Mouse (Mus musculus): ENCODE measurements around the gene Lhfpl2. TPM values are rescaled to one million over a fixed set of nuclear protein-coding genes. Genes with fewer than 3 reads are reported as not detected.

Gene Lhfpl2
- polyA plus RNA-seq, 2 experiments from 2014 or later = not detected

DNA sequence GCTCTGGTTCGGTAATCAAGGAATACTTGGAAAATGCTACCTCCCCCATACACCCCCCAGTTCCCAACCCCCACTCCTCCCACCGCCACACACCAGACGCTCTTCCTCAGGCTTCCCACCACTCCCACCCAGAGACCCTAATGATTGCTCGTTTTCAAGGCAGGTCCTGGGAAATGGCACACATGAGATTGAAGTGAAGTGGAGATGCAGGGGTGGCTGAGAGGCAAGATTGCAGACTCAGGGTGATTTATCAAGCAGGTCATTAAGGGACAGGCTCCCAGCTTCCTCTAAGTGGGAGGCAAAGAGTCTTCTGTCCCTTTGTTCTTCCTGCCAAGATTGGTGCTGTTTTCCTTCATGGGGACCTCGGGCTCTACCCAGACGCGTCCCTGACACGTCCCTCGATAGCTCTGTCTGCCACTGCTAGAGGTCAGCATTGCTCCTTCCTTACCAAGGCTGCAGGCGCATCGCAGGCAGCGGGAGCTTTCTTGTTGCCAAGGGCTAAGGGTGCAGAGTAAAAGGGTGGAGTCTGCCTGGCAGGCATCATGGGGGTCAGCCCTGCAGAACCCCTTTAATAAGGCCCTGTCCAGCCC lies 85.6 kb downstream of the Lhfpl2 start:
- no peak for ATAC-seq

GRCm38 (mm10) chr13:94144451-94144850 lies 86.9 kb downstream of the Lhfpl2 start:
- no peak for ATAC-seq

- ATAC-seq = no peak
Observed at GRCm38 (mm10) chr13:94147257-94147656, 89.7 kb downstream of the Lhfpl2 start.

GRCm38 (mm10) chr13:94149006-94149405 lies 91.4 kb downstream of the Lhfpl2 start:
- ATAC-seq = no peak

- no peak for ATAC-seq
Observed at GRCm38 (mm10) chr13:94149781-94150180, 92.2 kb downstream of the Lhfpl2 start.

DNA sequence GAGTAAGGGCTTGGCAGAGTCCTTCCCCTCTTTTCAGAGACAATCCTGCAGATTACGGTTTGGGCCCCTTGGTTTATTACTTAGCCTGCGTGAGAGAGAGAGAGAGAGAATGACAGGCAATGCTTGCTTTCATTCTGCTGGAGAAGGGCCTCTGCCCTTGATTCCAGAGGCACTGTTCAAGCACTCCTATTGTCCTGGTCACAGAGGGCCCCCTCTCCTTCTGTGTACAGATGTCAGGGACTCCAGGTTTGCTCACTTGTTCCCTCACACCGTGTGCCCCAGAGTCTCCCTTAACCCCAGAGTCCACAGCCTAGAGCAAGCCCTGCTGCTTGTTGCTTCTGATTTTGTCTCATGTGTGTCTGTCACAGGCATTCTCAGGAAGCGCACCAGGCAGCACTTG lies 93.7 kb downstream of the Lhfpl2 start:
- no peak for ATAC-seq

DNA sequence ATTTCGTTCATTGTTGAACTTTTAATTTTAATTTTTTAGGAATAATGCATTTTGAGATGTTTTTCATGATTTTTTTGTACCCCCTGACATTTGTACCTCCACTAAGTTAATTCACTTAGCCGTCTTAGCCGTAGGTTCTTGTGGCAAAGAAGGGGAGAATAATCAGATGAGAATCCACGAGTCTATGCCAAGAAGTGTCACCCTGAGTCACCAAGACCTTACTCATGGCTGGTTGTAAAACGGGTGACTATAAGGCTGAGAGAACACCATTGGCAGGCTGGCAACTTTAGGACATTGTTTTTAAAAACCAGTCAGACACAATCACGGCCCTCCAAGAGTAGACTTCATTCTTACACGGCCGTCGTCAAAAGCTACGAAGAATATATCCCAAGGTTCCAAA lies 95.2 kb downstream of the Lhfpl2 start:
- no peak for ATAC-seq

GRCm38 (mm10) chr13:94153658-94154057 lies 96.1 kb downstream of the Lhfpl2 start:
- no peak for ATAC-seq

DNA sequence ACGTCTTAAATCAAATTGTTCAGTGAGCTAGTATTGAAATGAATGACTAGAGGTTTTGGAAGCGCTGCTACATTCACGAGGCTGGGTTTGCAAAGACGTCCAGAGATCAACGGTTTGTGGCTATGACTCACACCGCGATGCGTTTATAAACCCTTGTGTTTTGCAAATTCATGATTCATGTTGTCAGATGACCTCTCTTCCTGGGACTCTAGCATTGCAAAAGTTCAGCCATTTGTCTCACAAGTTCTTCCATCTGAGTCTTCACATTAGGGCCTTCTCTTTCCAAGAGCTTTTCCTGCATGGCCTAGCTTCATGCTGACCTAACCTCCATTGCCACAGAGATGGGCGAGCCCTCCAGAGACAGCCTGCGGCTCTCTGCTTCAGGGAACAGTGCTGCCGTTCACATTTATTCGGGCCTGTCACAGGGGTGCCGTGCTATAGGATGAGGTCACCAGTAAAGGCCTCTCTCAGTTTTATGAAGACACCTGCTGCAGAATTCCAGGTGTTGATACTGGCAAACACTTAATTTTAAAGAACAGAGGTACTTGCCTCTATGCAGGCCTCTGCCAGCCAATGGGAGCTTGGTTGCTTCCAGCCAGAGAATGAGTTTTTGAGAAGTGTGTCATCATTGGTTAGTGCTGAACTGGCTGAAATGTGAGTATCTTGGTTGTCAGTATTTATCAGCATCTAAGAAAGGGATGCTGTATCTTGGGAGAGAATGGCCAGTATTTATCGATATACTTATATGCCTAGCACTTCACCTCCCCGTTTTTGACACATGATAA lies 97.1 kb downstream of the Lhfpl2 start:
- ATAC-seq = no peak

GRCm38 (mm10) chr13:94155657-94156429 lies 98.2 kb downstream of the Lhfpl2 start:
- no peak for ATAC-seq

GRCm38 (mm10) chr13:94158864-94159477 lies 101.4 kb downstream of the Lhfpl2 start:
- ATAC-seq = no peak

- ATAC-seq = no peak
Observed at GRCm38 (mm10) chr13:94159478-94160220, 102.1 kb downstream of the Lhfpl2 start.

DNA sequence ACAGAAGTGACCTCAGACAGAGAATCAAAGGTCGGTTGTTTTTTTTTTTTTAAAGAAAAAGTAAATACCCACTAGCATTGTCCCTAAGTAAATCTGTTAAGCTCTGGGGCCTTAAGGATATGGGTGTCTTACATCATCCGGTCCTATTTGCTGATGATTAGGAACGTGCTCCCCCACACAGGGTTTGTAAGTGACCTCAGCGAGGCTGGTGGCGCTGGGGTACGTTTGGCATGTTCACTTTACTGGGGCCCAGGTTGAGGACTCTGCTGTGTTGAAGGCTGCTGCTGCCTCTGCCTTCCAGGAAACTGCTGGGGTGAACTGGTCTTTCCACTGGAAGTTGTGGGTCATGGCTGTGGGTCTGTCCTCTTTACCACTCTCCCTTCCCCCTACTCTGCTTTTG lies 106.9 kb downstream of the Lhfpl2 start:
- ATAC-seq = no peak

- no peak for ATAC-seq
Observed at GRCm38 (mm10) chr13:94168319-94168718, 110.7 kb downstream of the Lhfpl2 start.

- ATAC-seq = no peak
Observed at GRCm38 (mm10) chr13:94169325-94169916, 111.8 kb downstream of the Lhfpl2 start.

GRCm38 (mm10) chr13:94171612-94172011 lies 114.0 kb downstream of the Lhfpl2 start:
- ATAC-seq = no peak

GRCm38 (mm10) chr13:94172533-94173310 lies 115.1 kb downstream of the Lhfpl2 start:
- ATAC-seq = no peak

GRCm38 (mm10) chr13:94173633-94174576 lies 116.3 kb downstream of the Lhfpl2 start:
- ATAC-seq = no peak

DNA sequence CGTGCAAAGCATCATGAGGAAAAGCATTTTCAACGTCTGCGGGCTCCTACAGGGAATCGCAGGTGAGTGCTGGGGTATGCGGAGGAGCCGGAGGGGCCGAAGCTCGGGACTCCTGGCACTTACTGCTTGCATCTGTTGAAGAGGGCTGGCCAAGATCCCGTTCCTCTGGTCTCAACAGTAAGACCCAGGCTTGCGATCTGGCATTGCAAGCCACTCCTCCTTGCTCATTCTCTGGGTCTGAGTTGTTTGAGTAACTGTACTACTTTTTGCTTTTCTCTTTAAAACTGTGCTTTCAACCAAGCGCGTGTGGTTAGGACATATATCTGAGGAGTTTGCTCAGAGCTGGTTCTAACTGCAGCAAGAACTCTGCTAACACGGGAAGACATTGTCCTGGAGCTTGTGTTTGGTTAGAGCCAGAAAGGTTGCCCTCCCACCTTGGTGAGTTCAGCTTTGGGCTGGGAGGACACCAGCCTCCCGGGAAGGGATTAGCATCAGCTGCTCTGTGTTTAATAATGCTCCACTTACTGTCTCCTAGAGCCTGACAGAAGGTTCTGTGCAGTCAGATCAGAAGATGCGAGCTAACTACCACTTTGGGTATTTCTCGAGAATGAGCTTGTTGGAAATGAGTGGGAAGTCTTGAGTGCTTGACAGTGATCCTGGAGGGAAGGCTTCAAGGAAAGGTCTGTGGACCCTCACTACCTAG lies 117.1 kb downstream of the Lhfpl2 start:
- no peak for ATAC-seq

Measured in activated CD4-positive, CD25-positive, alpha-beta regulatory T cell, adult 4 months (primary cell).